Mouse (Mus musculus) adrenal gland, adult 18-20 months (tissue): ENCODE data around the gene Gm10961. TPM values are rescaled to one million over a fixed set of nuclear protein-coding genes. Genes with fewer than 3 reads are reported as not detected.

ENCODE experiments used
- DNase-seq, 2 experiments: peaks; one replicate each; pipeline ENCODE4 v3.0.0; 2021 to 2022; ENCODE audit warnings: low spot score in 2 of 2
- long read RNA-seq, 2 experiments: library from polyadenylated mRNA; stranded (forward); transcript quantifications; one replicate each; pipeline ENCODE4 v2.0.0; 2021
- total RNA-seq, 2 experiments: library from RNA; stranded (reverse); gene quantifications; 1 replicate in 1 of 2; 2 replicates in 1 of 2; pipeline ENCODE4 v1.2.3; 2021

Gm10961 gene
- total RNA-seq = not detected
- long read RNA-seq, experiment 1 = 0 reads
- long read RNA-seq, experiment 2 = 0 reads

DNA sequence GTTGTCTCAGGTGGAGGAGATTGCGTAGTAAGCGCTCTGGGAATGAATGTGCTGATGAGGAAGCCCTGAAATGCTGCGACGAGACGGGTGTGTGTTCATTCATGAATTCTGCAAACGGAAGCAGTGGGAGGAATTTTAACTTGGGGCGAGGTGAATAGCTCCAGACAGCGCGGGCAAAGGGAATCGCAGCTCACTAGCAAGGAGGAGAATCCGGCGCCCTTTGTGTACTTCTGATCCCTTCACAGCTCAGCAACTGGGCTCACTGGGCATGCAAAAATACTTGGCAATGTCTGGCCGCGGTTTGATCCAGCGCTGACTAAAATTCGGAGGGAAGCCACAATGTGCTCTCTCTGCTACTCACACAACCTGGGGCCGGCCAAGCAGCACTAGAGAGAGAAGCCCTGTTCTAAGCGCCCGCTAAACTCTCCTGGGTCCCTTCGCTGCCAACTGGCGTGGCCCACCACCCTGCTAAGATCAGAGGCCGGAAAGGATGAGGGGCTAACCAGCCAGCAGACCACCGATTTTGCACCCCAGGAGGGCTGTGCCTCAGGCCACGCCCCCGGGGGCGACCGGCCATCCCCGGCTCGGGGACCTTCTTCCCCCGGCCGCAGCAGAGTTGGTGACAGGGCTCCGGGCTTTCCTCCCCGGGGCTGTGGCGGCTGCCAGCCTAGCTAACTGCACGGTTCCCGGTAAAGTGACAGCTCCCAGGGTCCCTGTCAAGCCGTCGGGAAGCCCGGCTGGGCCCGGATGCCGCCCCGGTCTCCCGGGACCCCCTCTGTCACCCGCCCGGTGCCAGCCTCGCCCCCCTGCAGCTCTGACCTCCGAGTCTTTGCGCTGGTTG is at the start of gene Gm10961:
TSS of gene Gm10961 (plus strand) at position 641 of the 841 bp plus-strand sequence.
- DNase-seq = no peak

DNA sequence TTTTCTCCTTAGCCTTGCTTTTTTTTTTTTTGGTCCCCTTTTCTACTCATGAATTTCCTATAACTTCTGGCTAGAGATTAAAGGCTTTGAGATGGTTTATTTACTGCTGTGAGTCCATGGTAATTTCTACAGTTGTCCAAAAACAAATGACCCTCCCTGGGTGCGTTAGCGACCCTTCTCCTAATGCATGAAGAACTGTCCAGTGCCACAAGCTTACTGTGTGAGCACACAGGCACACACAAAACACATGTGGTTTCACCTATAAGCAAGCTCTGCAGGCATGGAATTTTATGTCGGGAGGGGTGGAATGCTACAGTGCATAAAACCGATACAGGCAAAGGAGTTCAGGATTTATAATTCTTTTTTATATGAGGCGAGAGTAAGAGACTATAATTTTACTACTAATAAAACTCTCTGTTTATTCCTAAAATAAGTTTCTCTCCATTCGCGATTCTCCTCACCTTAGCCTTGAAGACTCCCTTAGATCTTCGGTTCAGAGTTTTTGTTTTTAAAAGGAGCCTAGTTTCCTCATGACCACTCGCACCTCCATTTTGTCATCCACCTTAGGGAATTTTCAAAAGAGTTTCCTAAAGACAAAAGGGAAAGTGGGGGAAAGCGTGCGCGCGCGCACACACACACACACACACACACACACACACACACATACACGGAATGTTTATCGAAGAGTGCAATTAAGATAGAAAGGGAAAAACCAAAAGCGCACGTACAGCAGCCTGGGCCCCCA is 48.8 kb upstream of the Gm10961 start:
- DNase-seq = no peak

- DNase-seq = no peak
These were observed 48.0 kb upstream of the Gm10961 start for GRCm38 (mm10) chr3:107582875-107583767.

DNA sequence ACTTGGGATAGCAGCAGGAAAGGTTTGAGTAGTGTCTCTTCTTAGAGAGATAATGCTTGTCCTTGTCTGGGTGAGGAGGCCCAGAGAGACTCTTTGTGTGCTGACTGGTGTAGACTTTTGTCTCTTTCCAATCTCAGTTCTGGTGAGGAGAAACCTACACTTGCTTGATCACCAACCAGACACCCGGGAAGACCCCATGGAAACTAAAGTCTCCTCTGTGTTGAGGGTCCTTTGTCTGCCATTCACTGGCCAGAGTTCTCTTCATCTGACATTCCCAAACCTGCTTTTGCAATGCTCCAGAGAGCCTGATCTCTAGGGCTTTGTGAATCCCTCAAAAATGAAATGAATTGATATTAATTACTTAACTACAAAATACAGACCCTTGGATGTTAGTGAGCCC is 47.2 kb upstream of the Gm10961 start:
- DNase-seq = no peak

- DNase-seq = no peak
These were observed 44.6 kb upstream of the Gm10961 start for GRCm38 (mm10) chr3:107586504-107586903.

- DNase-seq = no peak
These were observed 39.5 kb upstream of the Gm10961 start for GRCm38 (mm10) chr3:107591612-107592011.

DNA sequence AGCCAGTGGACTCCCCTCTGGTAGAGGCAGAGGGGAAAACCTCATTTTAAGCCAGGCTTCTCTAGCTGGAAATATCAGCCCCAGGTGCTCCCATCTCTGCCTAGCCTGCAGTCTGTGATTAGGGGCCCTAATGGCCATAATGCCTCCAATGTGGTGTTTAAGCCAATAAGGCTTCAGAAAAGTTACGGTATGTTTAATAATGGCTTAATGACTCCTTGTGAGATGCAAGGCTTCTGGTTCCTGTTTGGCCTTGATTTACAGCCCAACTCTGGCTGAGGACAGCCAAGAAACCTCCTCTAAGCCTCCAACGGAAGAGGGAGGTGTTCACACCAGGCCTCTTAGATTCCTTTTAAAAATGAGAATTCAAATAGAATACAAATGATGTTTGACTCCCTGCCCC is 37.5 kb upstream of the Gm10961 start:
- DNase-seq = no peak

GRCm38 (mm10) chr3:107594662-107595263 is 36.4 kb upstream of the Gm10961 start, which contains the start of gene Alx3:
Gene Alx3, plus strand, starts transcription at chr3:107595031.
- DNase-seq = no peak

- no peak for DNase-seq
These were observed 35.7 kb upstream of the Gm10961 start for GRCm38 (mm10) chr3:107595264-107595937.

GRCm38 (mm10) chr3:107595938-107596461 is 35.1 kb upstream of the Gm10961 start:
- no peak for DNase-seq

- DNase-seq = no peak
These were observed 34.6 kb upstream of the Gm10961 start for GRCm38 (mm10) chr3:107596559-107596958.

GRCm38 (mm10) chr3:107597134-107597533 is 34.0 kb upstream of the Gm10961 start:
- no peak for DNase-seq

DNA sequence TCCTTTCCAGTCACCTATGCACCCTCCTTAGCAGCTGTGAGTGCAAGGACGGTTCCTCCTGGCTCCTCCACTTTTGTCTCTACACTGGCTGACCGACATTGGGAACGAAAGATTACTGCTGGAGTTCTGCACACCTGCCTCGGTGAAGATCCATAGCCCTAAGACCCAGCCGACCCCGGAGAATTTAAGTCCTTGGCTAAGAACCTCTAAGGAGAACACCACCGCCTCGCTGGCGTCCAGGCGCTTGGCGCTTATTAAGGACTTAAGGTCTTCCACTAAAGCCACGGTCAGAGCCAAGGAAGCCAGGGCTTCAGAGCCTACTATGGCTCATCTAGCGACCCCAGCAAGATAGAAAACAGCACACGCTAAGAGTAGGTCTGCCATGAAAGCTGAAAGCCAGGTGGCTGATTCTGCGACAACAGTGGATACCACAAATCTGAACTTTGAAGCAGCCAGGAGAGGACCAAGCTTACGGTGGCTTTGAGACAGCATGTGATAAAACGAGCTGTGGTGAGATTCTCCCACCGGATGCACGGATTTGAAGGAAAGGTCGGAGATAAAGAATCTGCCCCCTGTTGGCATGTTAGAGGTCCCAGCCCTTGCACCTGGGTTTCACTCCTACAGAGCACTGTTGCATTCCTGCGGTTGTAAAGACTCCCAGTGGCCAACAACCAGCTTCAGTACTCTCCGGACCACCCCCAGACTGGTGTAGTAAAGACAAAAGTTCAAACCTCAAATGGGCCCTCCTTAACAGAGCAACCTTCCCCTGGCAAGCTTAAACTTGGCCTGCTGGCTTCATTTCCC is 33.3 kb upstream of the Gm10961 start:
- DNase-seq = no peak

- DNase-seq = no peak
These were observed 31.0 kb upstream of the Gm10961 start for GRCm38 (mm10) chr3:107600127-107600526.

DNA sequence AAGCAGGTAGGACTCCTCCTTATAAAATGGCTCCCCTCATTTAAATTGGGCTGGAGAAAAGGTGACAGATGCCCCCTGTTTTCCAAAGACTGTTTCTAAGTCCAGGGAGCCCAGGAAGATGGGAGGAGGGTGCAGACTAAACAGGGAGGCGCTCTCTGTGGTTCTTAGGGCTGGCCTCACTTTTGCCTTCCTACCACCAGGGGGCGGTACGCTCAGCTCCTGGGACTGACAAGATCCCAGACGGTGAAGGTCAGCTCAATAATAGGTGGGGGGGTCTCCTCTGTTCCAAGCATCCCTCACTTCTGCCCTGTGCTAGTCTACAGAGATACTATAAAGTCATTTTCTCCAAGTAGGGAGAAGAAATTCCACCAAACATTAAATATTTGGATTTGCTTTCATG is 25.8 kb upstream of the Gm10961 start:
- DNase-seq = peak; percentile 53 to 65

DNA sequence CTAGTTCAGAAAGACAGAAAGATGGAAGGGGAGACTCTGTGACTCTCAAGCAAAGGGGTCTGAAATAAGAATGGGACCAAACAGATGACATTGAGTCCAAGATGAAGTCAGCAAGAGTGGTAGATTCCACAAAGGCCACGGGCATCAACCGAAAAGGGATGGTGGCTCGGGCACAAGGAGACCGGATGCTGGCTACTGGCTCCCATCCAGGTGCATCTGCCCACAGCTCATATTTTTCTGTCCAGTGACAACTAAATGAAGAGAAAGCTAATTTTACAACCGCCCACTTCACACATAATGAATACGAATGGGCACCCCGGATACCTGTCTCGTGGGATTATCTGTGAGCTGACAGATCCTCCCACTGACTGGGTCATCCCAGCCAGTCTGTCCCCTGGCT is 23.9 kb upstream of the Gm10961 start:
- DNase-seq = no peak

DNA sequence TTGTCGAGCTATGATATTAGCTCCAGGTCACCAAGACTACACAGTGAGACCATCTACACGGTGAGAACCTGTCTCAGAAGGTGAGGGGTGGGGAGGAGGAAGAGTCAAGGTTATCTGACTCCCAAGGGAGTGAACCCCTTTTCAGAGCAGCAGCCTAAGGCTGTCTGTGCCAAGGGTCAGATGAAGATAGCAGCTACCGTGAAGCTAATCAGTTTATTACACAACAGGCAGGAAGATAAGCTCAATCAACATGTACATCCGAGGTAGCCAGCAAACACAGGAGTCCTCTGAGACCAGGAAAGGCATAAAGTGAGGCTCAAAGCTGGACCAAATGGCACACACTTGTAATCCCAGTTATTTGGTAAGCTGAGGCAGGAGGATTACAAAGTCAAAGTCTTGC is 22.3 kb upstream of the Gm10961 start:
- no peak for DNase-seq

- DNase-seq = no peak
These were observed 21.7 kb upstream of the Gm10961 start for GRCm38 (mm10) chr3:107609376-107609775.

GRCm38 (mm10) chr3:107611394-107611793 is 19.7 kb upstream of the Gm10961 start:
- DNase-seq = no peak
